Mouse (Mus musculus): ENCODE data around the gene Pfdn6. TPM values are rescaled to one million over a fixed set of nuclear protein-coding genes. Genes with fewer than 3 reads are reported as not detected.
"Not testable (repeated sequence)": the region's sequence is repeated elsewhere in the genome, so short reads cannot be mapped to it uniquely, and the experiment has no call there.

Pfdn6 gene
- polyA plus RNA-seq, 1 experiment from 2014 or later, result 242 TPM

- no peaks in the 10 kb centered on the region for H3K36me3 ChIP-seq (replicated peaks)
- DNase-seq (ENCODE audit: extremely low spot score, low spot score), result no peak
- H3K27ac ChIP-seq, result no peak overlapping the region
- 91% methylated on average over 7 of the region's 7 CpGs for WGBS
- H3K27me3 ChIP-seq (ENCODE audit: poor library complexity, severe bottlenecking), result no peaks in the 10 kb centered on the region
- H3K4me1 ChIP-seq, result peaks cover 9% of the 10 kb centered on the region
- no peaks in the 10 kb centered on the region for H3K9me3 ChIP-seq
- no peak overlapping the region for H3K4me3 ChIP-seq
These were observed 37.7 kb downstream of the Pfdn6 start for GRCm38 (mm10) chr17:33902491-33902890.

- H3K4me1 ChIP-seq, result peaks cover 9% of the 10 kb centered on the region
- no peaks in the 10 kb centered on the region for H3K36me3 ChIP-seq (replicated peaks)
- H3K27me3 ChIP-seq (ENCODE audit: poor library complexity, severe bottlenecking), result no peaks in the 10 kb centered on the region
- no peak for DNase-seq (ENCODE audit: extremely low spot score, low spot score)
- H3K9me3 ChIP-seq, result no peaks in the 10 kb centered on the region
- no peak overlapping the region for H3K27ac ChIP-seq
- H3K4me3 ChIP-seq, result no peak overlapping the region
- WGBS, result 90% methylated on average over 4 of the region's 4 CpGs
These were observed 38.1 kb downstream of the Pfdn6 start for GRCm38 (mm10) chr17:33902079-33902478.

GRCm38 (mm10) chr17:33901653-33902052, 38.5 kb downstream of the Pfdn6 start:
- no peak overlapping the region for H3K4me3 ChIP-seq
- WGBS, result 81% methylated on average over 4 of the region's 4 CpGs
- H3K27ac ChIP-seq, result no peak overlapping the region
- peaks cover 9% of the 10 kb centered on the region for H3K4me1 ChIP-seq
- no peaks in the 10 kb centered on the region for H3K36me3 ChIP-seq (replicated peaks)
- no peaks in the 10 kb centered on the region for H3K9me3 ChIP-seq
- H3K27me3 ChIP-seq (ENCODE audit: poor library complexity, severe bottlenecking), result no peaks in the 10 kb centered on the region
- DNase-seq (ENCODE audit: extremely low spot score, low spot score), result no peak

- no peaks in the 10 kb centered on the region for H3K9me3 ChIP-seq
- peaks cover 9% of the 10 kb centered on the region for H3K4me1 ChIP-seq
- H3K27me3 ChIP-seq (ENCODE audit: poor library complexity, severe bottlenecking), result no peaks in the 10 kb centered on the region
- H3K4me3 ChIP-seq, result no peak overlapping the region
- H3K27ac ChIP-seq, result no peak overlapping the region
- no peak for DNase-seq (ENCODE audit: extremely low spot score, low spot score)
- WGBS, result 86% methylated on average over 4 of the region's 4 CpGs
- no peaks in the 10 kb centered on the region for H3K36me3 ChIP-seq (replicated peaks)
These were observed 39.2 kb downstream of the Pfdn6 start for GRCm38 (mm10) chr17:33900989-33901314.

GRCm38 (mm10) chr17:33900281-33900988, 39.7 kb downstream of the Pfdn6 start:
- Histone ChIP-seq H3K4me3 (no peak overlapping the region), H3K9me3 (no peaks in the 10 kb centered on the region), H3K27ac (no peak overlapping the region), H3K27me3 (ENCODE audit: poor library complexity, severe bottlenecking) (no peaks in the 10 kb centered on the region), H3K4me1 (peaks cover 9% of the 10 kb centered on the region), H3K36me3 (replicated peaks) (no peaks in the 10 kb centered on the region)
- DNase-seq (ENCODE audit: extremely low spot score, low spot score), result no peak
- WGBS, result 81% methylated on average over 7 of the region's 7 CpGs

GRCm38 (mm10) chr17:33899642-33900041, 40.5 kb downstream of the Pfdn6 start:
- Histone ChIP-seq H3K27ac (no peak overlapping the region), H3K4me1 (peaks cover 4% of the 10 kb centered on the region), H3K4me3 (no peak overlapping the region), H3K27me3 (ENCODE audit: poor library complexity, severe bottlenecking) (no peaks in the 10 kb centered on the region), H3K36me3 (replicated peaks) (no peaks in the 10 kb centered on the region), H3K9me3 (no peaks in the 10 kb centered on the region)
- WGBS, result 86% methylated on average over 4 of the region's 4 CpGs
- no peak for DNase-seq (ENCODE audit: extremely low spot score, low spot score)

- not testable (repeated sequence) for H3K4me3 ChIP-seq; DNase-seq (ENCODE audit: extremely low spot score, low spot score); H3K9me3 ChIP-seq; H3K36me3 ChIP-seq (replicated peaks); H3K27me3 ChIP-seq (ENCODE audit: poor library complexity, severe bottlenecking); H3K27ac ChIP-seq; H3K4me1 ChIP-seq
- 89% methylated on average over 4 of the region's 4 CpGs for WGBS
These were observed 42.0 kb downstream of the Pfdn6 start for GRCm38 (mm10) chr17:33898193-33898592.

GRCm38 (mm10) chr17:33897114-33897794, 42.9 kb downstream of the Pfdn6 start:
- Histone ChIP-seq H3K4me3 (no peak overlapping the region), H3K27me3 (ENCODE audit: poor library complexity, severe bottlenecking) (no peaks in the 10 kb centered on the region), H3K4me1 (no peaks in the 10 kb centered on the region), H3K9me3 (no peaks in the 10 kb centered on the region), H3K27ac (no peak overlapping the region), H3K36me3 (replicated peaks) (no peaks in the 10 kb centered on the region)
- DNase-seq (ENCODE audit: extremely low spot score, low spot score), result no peak
- 47% methylated on average over 6 of the region's 6 CpGs for WGBS

- DNase-seq (ENCODE audit: extremely low spot score, low spot score); H3K4me3 ChIP-seq; H3K36me3 ChIP-seq (replicated peaks); H3K27me3 ChIP-seq (ENCODE audit: poor library complexity, severe bottlenecking); H3K9me3 ChIP-seq; H3K27ac ChIP-seq: not testable (repeated sequence)
- H3K4me1 ChIP-seq, result peaks cover 14% of the 10 kb centered on the region
- WGBS, result 82% methylated on average over 4 of the region's 4 CpGs
These were observed 47.1 kb downstream of the Pfdn6 start for GRCm38 (mm10) chr17:33893011-33893410.

GRCm38 (mm10) chr17:33892429-33892828, 47.7 kb downstream of the Pfdn6 start:
- no peaks in the 10 kb centered on the region; the same call in 1 of the 2 replicates for H3K36me3 ChIP-seq (replicated peaks)
- 28% methylated on average over 7 of the region's 7 CpGs for WGBS
- no peak overlapping the region for H3K27ac ChIP-seq
- no peaks in the 10 kb centered on the region for H3K9me3 ChIP-seq
- H3K4me1 ChIP-seq, result peaks cover 20% of the 10 kb centered on the region
- H3K4me3 ChIP-seq, result no peak overlapping the region
- no peaks in the 10 kb centered on the region for H3K27me3 ChIP-seq (ENCODE audit: poor library complexity, severe bottlenecking)
- no peak for DNase-seq (ENCODE audit: extremely low spot score, low spot score)

- peaks cover 21% of the 10 kb centered on the region for H3K4me1 ChIP-seq
- WGBS, result 66% methylated on average over 6 of the region's 6 CpGs
- not testable (repeated sequence) for DNase-seq (ENCODE audit: extremely low spot score, low spot score); H3K36me3 ChIP-seq (replicated peaks); H3K4me3 ChIP-seq; H3K27ac ChIP-seq; H3K9me3 ChIP-seq; H3K27me3 ChIP-seq (ENCODE audit: poor library complexity, severe bottlenecking)
These were observed 48.3 kb downstream of the Pfdn6 start for GRCm38 (mm10) chr17:33891892-33892291.

GRCm38 (mm10) chr17:33891357-33891756, 48.8 kb downstream of the Pfdn6 start:
- DNase-seq (ENCODE audit: extremely low spot score, low spot score), result no peak
- Histone ChIP-seq H3K4me3 (no peak overlapping the region), H3K27me3 (ENCODE audit: poor library complexity, severe bottlenecking) (no peaks in the 10 kb centered on the region), H3K9me3 (no peaks in the 10 kb centered on the region), H3K4me1 (peaks cover 21% of the 10 kb centered on the region), H3K27ac (no peak overlapping the region), H3K36me3 (replicated peaks) (peaks cover 8% of the 10 kb centered on the region)
- WGBS, result 81% methylated on average over 2 of the region's 2 CpGs

GRCm38 (mm10) chr17:33890533-33891059, 49.5 kb downstream of the Pfdn6 start, which contains the start of gene Kifc1:
Gene Kifc1, minus strand, starts transcription at chr17:33890661.
- Histone ChIP-seq H3K4me1 (peaks cover 21% of the 10 kb centered on the region), H3K27ac (peak within 1 kb of the TSS; percentile 93), H3K27me3 (ENCODE audit: poor library complexity, severe bottlenecking) (no peaks in the 10 kb centered on the region), H3K4me3 (peak within 1 kb of the TSS; percentile 67), H3K36me3 (replicated peaks) (peaks cover 15% of the 10 kb centered on the region), H3K9me3 (no peaks in the 10 kb centered on the region)
- peak; percentile 100 for DNase-seq (ENCODE audit: extremely low spot score, low spot score)
- under 1% methylated on average over 49 of the region's 49 CpGs for WGBS
